In the genomic region with DNA sequence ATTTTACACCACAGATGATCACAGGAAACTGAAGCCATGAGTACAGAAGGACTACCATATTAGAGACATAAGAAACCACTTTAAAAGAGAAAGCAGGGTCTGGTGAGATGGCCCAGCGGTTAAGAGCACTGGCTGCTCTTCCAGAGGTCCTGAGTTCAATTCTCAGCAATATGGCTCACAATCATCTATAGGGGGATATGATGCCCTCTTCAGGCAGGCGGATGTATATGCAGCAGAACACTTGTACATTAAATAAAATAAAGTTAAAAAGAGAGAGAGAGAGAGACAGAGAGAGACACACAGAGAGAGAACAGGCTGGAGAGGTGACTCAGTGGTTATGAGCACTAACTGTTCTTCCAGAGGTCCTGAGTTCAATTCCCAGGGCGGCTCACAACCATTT, we compare ENCODE assay signal across 22 mouse cellular contexts.
DNase-seq lines count a peak whose midpoint lies in the region; ATAC-seq and TF ChIP-seq lines count a peak whose summit lies in the region.
"Had no signal": no experiment of that assay in that cellular context is flagged by ENCODE, and none has a peak within 500 bp of the region (broad histone marks: within the 10 kb centered on the region; RNA-seq: fewer than 3 reads in every experiment).

No protein-coding gene starts in this region.

- DNase-seq in kidney, postnatal 0 days (ENCODE audit: low spot score), result no peak
- DNase-seq in kidney, postnatal 36 days, result no peak
- peak; percentile 16 for DNase-seq in lung, postnatal 36 days
- DNase-seq in lung, adult 2 months, result no peak
- peak; percentile 27 for DNase-seq in NIH3T3 (ENCODE audit: low read depth)
- DNase-seq in retina, embryonic 14.5 days (ENCODE audit: low spot score), result no peak
- DNase-seq in cerebellum, postnatal 14 days, result no peak
- DNase-seq: adrenal gland, adult 2 months; cerebellum, adult 9-10 months; heart, postnatal 14 days; kidney, adult 11 months; kidney, postnatal 14 days; layer of hippocampus, adult 9-11 months; liver, embryonic 13.5 days; lung, postnatal 14 days; thymus, adult 18-20 months had no signal

- TF ChIP-seq POLR2A in lung, adult 2 months (IDR thresholded peaks at IDR 0.05; ENCODE audit: borderline replicate concordance, extremely low read depth, low read depth, low read length), result no peak

- H3K4me2 ChIP-seq in kidney, postnatal 0 days (ENCODE audit: low read length), result no peak overlapping the region
- H3K4me2 ChIP-seq: embryonic facial prominence, embryonic 12.5 days; forebrain, embryonic 13.5 days; heart, embryonic 11.5 days; hindbrain, embryonic 14.5 days; liver, embryonic 13.5 days had no signal

- H3K36me3 ChIP-seq in kidney, postnatal 0 days (ENCODE audit: insufficient read depth, low read length), result no peaks in the 10 kb centered on the region
- H3K36me3 ChIP-seq: embryonic facial prominence, embryonic 12.5 days; liver, embryonic 13.5 days had no signal

- H3K9me3 ChIP-seq in kidney, postnatal 0 days (replicated peaks; ENCODE audit: low read length), result no peaks in the 10 kb centered on the region
- H3K9me3 ChIP-seq: embryonic facial prominence, embryonic 12.5 days; forebrain, embryonic 13.5 days; liver, embryonic 13.5 days had no signal

- no peak for ATAC-seq in kidney, postnatal 0 days (replicated peaks; ENCODE audit: low FRiP score, low read depth)
- ATAC-seq in CD4-positive, CD25-positive, alpha-beta regulatory T cell, adult 4 months, result peak; percentile 37
- ATAC-seq: forebrain, embryonic 13.5 days had no signal

- H3K4me1 ChIP-seq in kidney, postnatal 0 days (replicated peaks; ENCODE audit: insufficient read depth, low read length), result peaks cover 8% of the 10 kb centered on the region; the same call in 1 of the 2 replicates
- no peaks in the 10 kb centered on the region for H3K4me1 ChIP-seq in lung, adult 2 months (ENCODE audit: control insufficient read depth, insufficient read depth, low read length)

- no peak overlapping the region for H3K27ac ChIP-seq in kidney, postnatal 0 days
- H3K27ac ChIP-seq: embryonic facial prominence, embryonic 12.5 days; forebrain, embryonic 13.5 days; hindbrain, embryonic 14.5 days; liver, embryonic 13.5 days had no signal

- no peaks in the 10 kb centered on the region for H3K27me3 ChIP-seq in kidney, postnatal 0 days (ENCODE audit: insufficient read depth, low read length)
- H3K27me3 ChIP-seq: embryonic facial prominence, embryonic 12.5 days; forebrain, embryonic 13.5 days; liver, embryonic 13.5 days had no signal

- peak; percentile 45 for TF ChIP-seq CTCF in kidney, postnatal 0 days (IDR thresholded peaks at IDR 0.05; ENCODE audit: low read depth)
- TF ChIP-seq CTCF in lung, adult 2 months (IDR thresholded peaks at IDR 0.05; ENCODE audit: insufficient read depth, low read length), result no peak

- H3K9ac ChIP-seq in kidney, postnatal 0 days (ENCODE audit: low read depth, low read length), result no peak overlapping the region
- H3K9ac ChIP-seq: embryonic facial prominence, embryonic 12.5 days; forebrain, embryonic 13.5 days; hindbrain, embryonic 14.5 days; liver, embryonic 13.5 days had no signal

- WGBS in kidney, postnatal 0 days, result 83% methylated on average over 3 of the region's 3 CpGs
- 80% methylated on average over 3 of the region's 3 CpGs for WGBS in lung, adult 2 months

- no peak overlapping the region for H3K4me3 ChIP-seq in kidney, postnatal 0 days (replicated peaks; ENCODE audit: low read depth, low read length)
- H3K4me3 ChIP-seq in lung, adult 2 months (replicated peaks; ENCODE audit: extremely low read depth, low read depth, low read length), result no peak overlapping the region
- H3K4me3 ChIP-seq: embryonic facial prominence, embryonic 12.5 days; erythroblast, embryonic 14.5 days; forebrain, embryonic 13.5 days; liver, embryonic 13.5 days had no signal

Comparison
In these comparisons a context has a peak if more than half of its experiments do, and no peak if none do; other contexts are left out.
1. DNase-seq: peak in lung, postnatal 36 days (single experiment) and NIH3T3 (single experiment); none in kidney, postnatal 0 days (single experiment), kidney, postnatal 36 days (0 of 2), lung, adult 2 months (single experiment), retina, embryonic 14.5 days (single experiment) and cerebellum, postnatal 14 days (0 of 2).